Mouse (Mus musculus) forebrain, embryonic 11.5 days (tissue): Measurements from ENCODE around the gene Slc34a3. TPM values are rescaled to one million over a fixed set of nuclear protein-coding genes. Genes with fewer than 3 reads are reported as not detected.

ENCODE experiments used
- ATAC-seq: fragments of 200-750 bp; cut with Nextera tagmentation; replicated peaks from 2 replicates; pipeline ENCODE4 v1.8.0; 2017; ENCODE audit warnings: moderate TSS enrichment; ENCODE audit not compliant: low FRiP score
- DNase-seq: peaks from one replicate; pipeline ENCODE4 v3.0.0-alpha.2; 2017; ENCODE audit warnings: low spot score
- H3K27ac ChIP-seq: fragments of 300-500 bp; sonication (generic); 2 replicates; pipeline ENCODE4 v1.5.1; 2014; ENCODE audit warnings: low read depth, low read length
- H3K27me3 ChIP-seq: fragments of 300-500 bp; sonication (generic); 2 replicates; pipeline ENCODE4 v1.6.1; 2014; ENCODE audit warnings: mild to moderate bottlenecking, low read length, mixed read lengths; ENCODE audit not compliant: control insufficient read depth, insufficient read depth
- H3K36me3 ChIP-seq: fragments of 300-500 bp; sonication (generic); 2 replicates; pipeline ENCODE4 v1.6.1; 2014; ENCODE audit warnings: mild to moderate bottlenecking, low read length, moderate library complexity, mixed read lengths; ENCODE audit not compliant: control insufficient read depth, insufficient read depth
- H3K4me1 ChIP-seq: fragments of 300-500 bp; sonication (generic); replicated peaks from 2 replicates; pipeline ENCODE4 v1.6.1; 2014; ENCODE audit warnings: low read length, mixed read lengths; ENCODE audit not compliant: control insufficient read depth, insufficient read depth
- H3K4me2 ChIP-seq: fragments of 300-500 bp; sonication (generic); 2 replicates; pipeline ENCODE4 v1.6.1; 2014; ENCODE audit warnings: low read depth, mild to moderate bottlenecking, low read length, moderate library complexity, mixed read lengths; ENCODE audit not compliant: severe bottlenecking
- H3K4me3 ChIP-seq: fragments of 300-500 bp; sonication (generic); 2 replicates; pipeline ENCODE4 v1.5.1; 2014; ENCODE audit warnings: low read depth, low read length
- H3K9ac ChIP-seq: fragments of 300-500 bp; sonication (generic); 2 replicates; pipeline ENCODE4 v1.6.1; 2014; ENCODE audit warnings: low read length
- H3K9me3 ChIP-seq: fragments of 300-500 bp; sonication (generic); 2 replicates; pipeline ENCODE4 v1.6.1; 2016; ENCODE audit warnings: low read length, mixed read lengths; ENCODE audit not compliant: control insufficient read depth
- WGBS: fragments of 180-500 bp; shearing (Covaris S2); extraction: QIAGEN DNeasy Blood & Tissue Kit; methylation state at CpG from one replicate; pipeline ENCODE4 v1.1.7; 2014; 5-methylcytosine and 5-hydroxymethylcytosine counted together
- polyA plus RNA-seq: library from polyadenylated mRNA; unstranded; fragments of >200 nt; fragmentation: Nextera tagmentation; extraction: Ambion mirVana; gene quantifications from 2 replicates; pipeline ENCODE4 v1.2.1, GENCODE M21; 2014

Gene Slc34a3
- not detected in 2 replicates for polyA plus RNA-seq

- H3K36me3 ChIP-seq: no peaks in the 10 kb centered on the region
- ATAC-seq (no peak), DNase-seq (no peak)
- H3K4me2 ChIP-seq: no peak within 1 kb of the TSS
- 89% methylated on average over 3 of the region's 3 CpGs for WGBS
- H3K27ac ChIP-seq: no peak within 1 kb of the TSS
- no peak within 1 kb of the TSS for H3K9ac ChIP-seq
- no peaks in the 10 kb centered on the region for H3K4me1 ChIP-seq
- H3K27me3 ChIP-seq: no peaks in the 10 kb centered on the region
- H3K9me3 ChIP-seq: no peaks in the 10 kb centered on the region
- H3K4me3 ChIP-seq: no peak within 1 kb of the TSS
These were observed at the start of gene Slc34a3 for GRCm38 (mm10) chr2:25234050-25234449. Slc34a3 (minus strand) TSS chr2:25234364.

- DNase-seq: peak; percentile 89
- peaks cover 12% of the 10 kb centered on the region for H3K36me3 ChIP-seq
- 63% methylated on average over 13 of the region's 13 CpGs for WGBS
These were observed 45.0 kb upstream of the Slc34a3 start for GRCm38 (mm10) chr2:25278928-25279882.

GRCm38 (mm10) chr2:25273010-25273409 lies 38.8 kb upstream of the Slc34a3 start:
- peaks cover 5% of the 10 kb centered on the region for H3K36me3 ChIP-seq
- H3K4me3 ChIP-seq: peak overlapping the region; percentile 91
- H3K4me1 ChIP-seq: peaks cover 18% of the 10 kb centered on the region
- 39% methylated on average over 16 of the region's 16 CpGs for WGBS
- peak overlapping the region; percentile 68 for H3K4me2 ChIP-seq
- no peaks in the 10 kb centered on the region for H3K9me3 ChIP-seq
- H3K27ac ChIP-seq: no peak overlapping the region
- peak overlapping the region; percentile 70 for H3K9ac ChIP-seq
- ATAC-seq: no peak
- no peaks in the 10 kb centered on the region for H3K27me3 ChIP-seq
- no peak for DNase-seq

More at GRCm38 (mm10) chr2:25278928-25279882, 45.0 kb upstream of the Slc34a3 start:
- Histone ChIP-seq H3K4me3 (no peak overlapping the region), H3K4me1 (no peaks in the 10 kb centered on the region), H3K4me2 (no peak overlapping the region), H3K9me3 (no peaks in the 10 kb centered on the region), H3K9ac (no peak overlapping the region), H3K27ac (no peak overlapping the region), H3K27me3 (no peaks in the 10 kb centered on the region)
- no peak; the same call in 1 of the 2 replicates for ATAC-seq

GRCm38 (mm10) chr2:25272515-25272914 lies 38.4 kb upstream of the Slc34a3 start:
- no peak overlapping the region for H3K27ac ChIP-seq

GRCm38 (mm10) chr2:25271827-25272511 lies 37.8 kb upstream of the Slc34a3 start, which contains the start of the genes Ssna1 and Anapc2:
Ssna1 (minus strand) TSS chr2:25272438.
Anapc2 (plus strand) TSS chr2:25272478.
- H3K4me2 ChIP-seq: peak within 1 kb of the TSS; percentile 91
- no peaks in the 10 kb centered on the region for H3K9me3 ChIP-seq
- peaks cover 18% of the 10 kb centered on the region for H3K4me1 ChIP-seq
- peak within 1 kb of the TSS; percentile 70 for H3K9ac ChIP-seq
- peak within 1 kb of the TSS; percentile 8; the same call in 1 of the 2 replicates for H3K27ac ChIP-seq
- H3K36me3 ChIP-seq: peaks cover 5% of the 10 kb centered on the region
- H3K4me3 ChIP-seq: peak within 1 kb of the TSS; percentile 91
- ATAC-seq (peak; percentile 98), DNase-seq (peak; percentile 99)
- under 1% methylated on average over 53 of the region's 55 CpGs for WGBS
- no peaks in the 10 kb centered on the region for H3K27me3 ChIP-seq

More at GRCm38 (mm10) chr2:25272515-25272914, 38.4 kb upstream of the Slc34a3 start:
- peak overlapping the region; percentile 68 for H3K4me2 ChIP-seq
- H3K9me3 ChIP-seq: no peaks in the 10 kb centered on the region
- no peaks in the 10 kb centered on the region for H3K27me3 ChIP-seq
- under 1% methylated on average over 28 of the region's 29 CpGs for WGBS
- ATAC-seq: peak; percentile 62
- H3K4me3 ChIP-seq: peak overlapping the region; percentile 91
- peaks cover 5% of the 10 kb centered on the region for H3K36me3 ChIP-seq
- peaks cover 18% of the 10 kb centered on the region for H3K4me1 ChIP-seq
- no peak for DNase-seq
- peak overlapping the region; percentile 70 for H3K9ac ChIP-seq

GRCm38 (mm10) chr2:25267746-25268309 lies 33.7 kb upstream of the Slc34a3 start:
- DNase-seq (no peak), ATAC-seq (no peak)
- H3K4me1 ChIP-seq: peaks cover 26% of the 10 kb centered on the region
- no peak overlapping the region for H3K4me3 ChIP-seq
- H3K27me3 ChIP-seq: peaks cover 16% of the 10 kb centered on the region
- H3K9me3 ChIP-seq: no peaks in the 10 kb centered on the region
- H3K4me2 ChIP-seq: no peak overlapping the region
- H3K36me3 ChIP-seq: no peaks in the 10 kb centered on the region; the same call in 1 of the 2 replicates
- H3K9ac ChIP-seq: no peak overlapping the region
- WGBS: 75% methylated on average over 4 of the region's 4 CpGs
- H3K27ac ChIP-seq: no peak overlapping the region

- ATAC-seq (no peak), DNase-seq (no peak)
- Histone ChIP-seq H3K9me3 (no peaks in the 10 kb centered on the region), H3K27ac (no peak overlapping the region), H3K36me3 (no peaks in the 10 kb centered on the region; the same call in 1 of the 2 replicates), H3K4me2 (no peak overlapping the region), H3K9ac (no peak overlapping the region), H3K4me1 (peaks cover 26% of the 10 kb centered on the region), H3K27me3 (peaks cover 16% of the 10 kb centered on the region), H3K4me3 (no peak overlapping the region)
These were observed 33.1 kb upstream of the Slc34a3 start for GRCm38 (mm10) chr2:25267241-25267640.

GRCm38 (mm10) chr2:25266720-25267119 lies 32.6 kb upstream of the Slc34a3 start:
- no peak overlapping the region for H3K4me3 ChIP-seq
- 61% methylated on average over 2 of the region's 2 CpGs for WGBS
- DNase-seq (no peak), ATAC-seq (no peak)
- no peak overlapping the region for H3K27ac ChIP-seq
- H3K36me3 ChIP-seq: no peaks in the 10 kb centered on the region; the same call in 1 of the 2 replicates
- H3K9me3 ChIP-seq: no peaks in the 10 kb centered on the region
- H3K4me1 ChIP-seq: peaks cover 26% of the 10 kb centered on the region
- no peak overlapping the region for H3K4me2 ChIP-seq
- H3K9ac ChIP-seq: no peak overlapping the region
- H3K27me3 ChIP-seq: peaks cover 16% of the 10 kb centered on the region
